Mouse (Mus musculus): ENCODE measurements around the gene Ankrd13a. TPM values are rescaled to one million over a fixed set of nuclear protein-coding genes. Genes with fewer than 3 reads are reported as not detected.

The Ankrd13a gene
- polyA plus RNA-seq, 1 experiment from 2014 or later: 41.0 TPM

GRCm38 (mm10) chr5:114780912-114781311 lies 6.4 kb downstream of the Ankrd13a start:
- Histone ChIP-seq H3K9me3 (replicated peaks) (no peaks in the 10 kb centered on the region), H3K9ac (no peak overlapping the region), H3K36me3 (replicated peaks) (peaks cover 4% of the 10 kb centered on the region), H3K4me2 (no peak overlapping the region), H3K27ac (replicated peaks) (0 out of 2 replicates have a peak overlapping the region, but pooled peaks have one; percentile 45), H3K27me3 (no peaks in the 10 kb centered on the region), H3K4me1 (replicated peaks) (peaks cover 99% of the 10 kb centered on the region), H3K4me3 (replicated peaks) (no peak overlapping the region)
- no peak for ATAC-seq (ENCODE audit: insufficient read depth)
- WGBS (ENCODE audit: insufficient replicate concordance): 47% methylated on average over 7 of the region's 7 CpGs

- Histone ChIP-seq H3K27me3 (no peaks in the 10 kb centered on the region), H3K4me1 (replicated peaks) (peaks cover 79% of the 10 kb centered on the region), H3K4me2 (0 out of 2 replicates have a peak overlapping the region, but pooled peaks have one; percentile 10), H3K9ac (no peak overlapping the region), H3K4me3 (replicated peaks) (no peak overlapping the region), H3K27ac (replicated peaks) (0 out of 2 replicates have a peak overlapping the region, but pooled peaks have one; percentile 70), H3K9me3 (replicated peaks) (no peaks in the 10 kb centered on the region), H3K36me3 (replicated peaks) (peaks cover 24% of the 10 kb centered on the region)
- 38% methylated on average over 9 of the region's 9 CpGs for WGBS (ENCODE audit: insufficient replicate concordance)
- no peak for ATAC-seq (ENCODE audit: insufficient read depth)
These were observed 8.5 kb downstream of the Ankrd13a start for GRCm38 (mm10) chr5:114782991-114783390.

GRCm38 (mm10) chr5:114783405-114784163 lies 9.1 kb downstream of the Ankrd13a start:
- 0 out of 2 replicates have a peak overlapping the region, but pooled peaks have one; percentile 11 for H3K4me2 ChIP-seq
- ATAC-seq (ENCODE audit: insufficient read depth): peak; percentile 9; the same call in 1 of the 2 replicates
- 30% methylated on average over 12 of the region's 12 CpGs for WGBS (ENCODE audit: insufficient replicate concordance)
- peaks cover 73% of the 10 kb centered on the region for H3K4me1 ChIP-seq (replicated peaks)
- 0 out of 2 replicates have a peak overlapping the region, but pooled peaks have one; percentile 15 for H3K9ac ChIP-seq
- H3K4me3 ChIP-seq (replicated peaks): no peak overlapping the region
- no peaks in the 10 kb centered on the region for H3K27me3 ChIP-seq
- H3K36me3 ChIP-seq (replicated peaks): peaks cover 30% of the 10 kb centered on the region
- no peaks in the 10 kb centered on the region for H3K9me3 ChIP-seq (replicated peaks)
- peak overlapping the region; percentile 70 for H3K27ac ChIP-seq (replicated peaks)

GRCm38 (mm10) chr5:114784622-114785165 lies 10.2 kb downstream of the Ankrd13a start:
- H3K4me2 ChIP-seq: peak overlapping the region; percentile 57

DNA sequence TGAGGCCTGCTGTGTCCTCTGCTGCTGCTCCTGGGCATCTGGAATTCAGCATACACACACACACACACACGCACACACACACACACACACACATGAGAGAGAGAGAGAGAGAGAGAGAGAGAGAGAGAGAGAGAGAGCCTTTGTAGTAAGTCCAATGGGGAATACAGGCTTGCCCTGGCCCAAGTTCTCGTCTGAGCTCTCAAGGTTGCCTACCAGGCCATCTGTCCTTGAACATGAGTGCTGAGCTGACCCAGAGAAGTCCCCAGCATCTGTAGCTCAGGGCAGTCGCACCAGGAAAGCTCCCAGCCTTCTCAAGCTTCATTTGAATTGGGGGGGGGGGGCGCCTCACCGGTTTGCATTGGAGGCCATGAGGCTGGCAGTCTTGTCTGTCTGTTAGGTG lies 10.7 kb downstream of the Ankrd13a start:
- Histone ChIP-seq H3K4me2 (peak overlapping the region; percentile 57), H3K4me3 (replicated peaks) (no peak overlapping the region), H3K9me3 (replicated peaks) (no peaks in the 10 kb centered on the region), H3K9ac (0 out of 2 replicates have a peak overlapping the region, but pooled peaks have one; percentile 26), H3K36me3 (replicated peaks) (peaks cover 44% of the 10 kb centered on the region), H3K27me3 (no peaks in the 10 kb centered on the region), H3K4me1 (replicated peaks) (peaks cover 57% of the 10 kb centered on the region), H3K27ac (replicated peaks) (peak overlapping the region; percentile 70)
- no peak for ATAC-seq (ENCODE audit: insufficient read depth)
- WGBS (ENCODE audit: insufficient replicate concordance): 37% methylated on average over 5 of the region's 5 CpGs

More at GRCm38 (mm10) chr5:114784622-114785165, 10.2 kb downstream of the Ankrd13a start:
- 4% methylated on average over 16 of the region's 16 CpGs for WGBS (ENCODE audit: insufficient replicate concordance)
- Histone ChIP-seq H3K27ac (replicated peaks) (peak overlapping the region; percentile 70), H3K27me3 (no peaks in the 10 kb centered on the region), H3K4me3 (replicated peaks) (peak overlapping the region; percentile 9; the same call in 1 of the 2 replicates), H3K9me3 (replicated peaks) (no peaks in the 10 kb centered on the region), H3K9ac (peak overlapping the region; percentile 26; the same call in 1 of the 2 replicates), H3K36me3 (replicated peaks) (peaks cover 41% of the 10 kb centered on the region), H3K4me1 (replicated peaks) (peaks cover 62% of the 10 kb centered on the region)
- ATAC-seq (ENCODE audit: insufficient read depth): peak; percentile 77

GRCm38 (mm10) chr5:114793317-114793716 lies 18.8 kb downstream of the Ankrd13a start:
- 73% methylated on average over 7 of the region's 7 CpGs for WGBS (ENCODE audit: insufficient replicate concordance)
- Histone ChIP-seq H3K36me3 (replicated peaks) (peaks cover 97% of the 10 kb centered on the region), H3K27ac (replicated peaks) (no peak overlapping the region), H3K9ac (no peak overlapping the region), H3K4me3 (replicated peaks) (no peak overlapping the region), H3K4me2 (no peak overlapping the region), H3K4me1 (replicated peaks) (peaks cover 25% of the 10 kb centered on the region), H3K9me3 (replicated peaks) (no peaks in the 10 kb centered on the region), H3K27me3 (no peaks in the 10 kb centered on the region)
- peak; percentile 29; the same call in 1 of the 2 replicates for ATAC-seq (ENCODE audit: insufficient read depth)

- Histone ChIP-seq H3K27me3 (no peaks in the 10 kb centered on the region), H3K36me3 (replicated peaks) (peaks cover 97% of the 10 kb centered on the region), H3K4me1 (replicated peaks) (peaks cover 25% of the 10 kb centered on the region), H3K4me3 (replicated peaks) (no peak overlapping the region), H3K27ac (replicated peaks) (no peak overlapping the region), H3K4me2 (no peak overlapping the region), H3K9ac (no peak overlapping the region; the same call in 1 of the 2 replicates), H3K9me3 (replicated peaks) (no peaks in the 10 kb centered on the region)
- WGBS (ENCODE audit: insufficient replicate concordance): 61% methylated on average over 4 of the region's 4 CpGs
- no peak for ATAC-seq (ENCODE audit: insufficient read depth)
These were observed 20.1 kb downstream of the Ankrd13a start for GRCm38 (mm10) chr5:114794609-114795008.

- no peak overlapping the region for H3K9ac ChIP-seq
- peaks cover 25% of the 10 kb centered on the region for H3K4me1 ChIP-seq (replicated peaks)
- H3K27me3 ChIP-seq: no peaks in the 10 kb centered on the region
- no peak overlapping the region for H3K27ac ChIP-seq (replicated peaks)
- peaks cover 97% of the 10 kb centered on the region for H3K36me3 ChIP-seq (replicated peaks)
- H3K9me3 ChIP-seq (replicated peaks): no peaks in the 10 kb centered on the region
- ATAC-seq (ENCODE audit: insufficient read depth): peak; percentile 41
- WGBS (ENCODE audit: insufficient replicate concordance): 69% methylated on average over 9 of the region's 9 CpGs
- H3K4me2 ChIP-seq: no peak overlapping the region
- no peak overlapping the region for H3K4me3 ChIP-seq (replicated peaks)
These were observed 20.8 kb downstream of the Ankrd13a start for GRCm38 (mm10) chr5:114795231-114795630.

DNA sequence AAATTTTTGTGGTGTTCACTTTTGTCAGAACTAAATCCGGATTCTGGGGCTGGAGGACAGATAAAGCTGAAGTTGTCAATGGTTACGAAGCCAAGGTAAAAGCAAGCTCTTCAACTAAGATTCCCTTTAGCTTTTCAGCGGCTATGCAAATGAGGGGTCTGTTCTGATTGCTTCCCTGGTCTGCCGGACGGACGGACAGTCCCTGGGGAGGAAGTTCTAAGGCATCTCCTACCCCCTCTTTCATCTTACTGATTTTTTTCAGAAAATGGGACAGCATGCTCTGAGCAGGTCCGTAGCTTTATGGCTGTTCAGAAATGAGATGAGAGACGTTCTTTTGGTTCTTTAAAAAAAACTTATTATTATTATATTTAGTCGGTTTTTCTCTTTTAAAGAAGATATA lies 21.2 kb downstream of the Ankrd13a start:
- H3K4me3 ChIP-seq (replicated peaks): no peak overlapping the region
- H3K27ac ChIP-seq (replicated peaks): no peak overlapping the region
- no peak overlapping the region for H3K9ac ChIP-seq
- peaks cover 29% of the 10 kb centered on the region for H3K4me1 ChIP-seq (replicated peaks)
- H3K36me3 ChIP-seq (replicated peaks): peaks cover 97% of the 10 kb centered on the region
- ATAC-seq (ENCODE audit: insufficient read depth): no peak
- H3K4me2 ChIP-seq: no peak overlapping the region
- H3K27me3 ChIP-seq: no peaks in the 10 kb centered on the region
- no peaks in the 10 kb centered on the region for H3K9me3 ChIP-seq (replicated peaks)
- WGBS (ENCODE audit: insufficient replicate concordance): 75% methylated on average over 9 of the region's 9 CpGs

DNA sequence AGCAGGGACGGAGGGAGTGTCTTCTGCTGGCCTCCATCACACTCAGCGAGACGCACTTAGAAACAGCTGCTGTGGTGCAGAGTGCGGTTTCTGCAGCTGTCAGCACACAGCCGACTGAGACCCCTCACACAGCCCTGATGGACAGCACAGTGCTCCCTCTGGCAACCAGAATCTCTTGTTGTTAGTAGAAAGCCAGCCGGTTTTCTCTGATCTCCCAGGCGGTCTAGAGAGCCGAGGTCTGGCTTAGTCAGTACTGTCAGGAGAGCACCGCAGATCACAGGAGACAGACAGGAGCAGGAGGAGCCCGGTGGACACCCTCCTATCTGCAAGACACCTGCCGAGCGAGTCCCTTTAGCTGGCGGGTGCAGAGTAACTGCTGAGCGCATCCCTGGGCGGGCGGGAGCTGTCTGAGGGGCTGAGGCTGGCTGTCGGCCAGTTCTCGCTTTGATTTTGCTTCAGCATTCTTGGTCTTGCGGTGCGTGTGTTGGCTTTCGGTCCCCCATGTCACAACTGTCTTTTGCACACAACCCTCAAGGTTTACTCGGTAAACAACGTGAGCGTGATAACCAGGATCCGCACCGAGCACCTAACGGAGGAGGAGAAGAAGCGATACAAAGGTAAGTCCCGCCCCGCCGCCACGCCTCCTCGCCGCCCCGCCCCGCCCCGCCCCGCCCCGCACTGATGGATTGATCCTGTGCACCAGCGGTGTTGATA lies 22.0 kb downstream of the Ankrd13a start:
- H3K27ac ChIP-seq (replicated peaks): no peak overlapping the region
- H3K4me2 ChIP-seq: peak overlapping the region; percentile 46
- H3K27me3 ChIP-seq: no peaks in the 10 kb centered on the region
- ATAC-seq (ENCODE audit: insufficient read depth): no peak
- peaks cover 97% of the 10 kb centered on the region for H3K36me3 ChIP-seq (replicated peaks)
- H3K9ac ChIP-seq: no peak overlapping the region
- peak overlapping the region; percentile 23; the same call in 1 of the 2 replicates for H3K4me3 ChIP-seq (replicated peaks)
- no peaks in the 10 kb centered on the region for H3K9me3 ChIP-seq (replicated peaks)
- WGBS (ENCODE audit: insufficient replicate concordance): 72% methylated on average over 40 of the region's 40 CpGs
- peaks cover 37% of the 10 kb centered on the region for H3K4me1 ChIP-seq (replicated peaks)

- Histone ChIP-seq H3K4me2 (no peak overlapping the region), H3K4me1 (replicated peaks) (peaks cover 43% of the 10 kb centered on the region), H3K36me3 (replicated peaks) (peaks cover 96% of the 10 kb centered on the region), H3K4me3 (replicated peaks) (no peak overlapping the region), H3K27me3 (no peaks in the 10 kb centered on the region), H3K27ac (replicated peaks) (no peak overlapping the region), H3K9ac (no peak overlapping the region), H3K9me3 (replicated peaks) (no peaks in the 10 kb centered on the region)
- ATAC-seq (ENCODE audit: insufficient read depth): no peak
- 87% methylated on average over 8 of the region's 8 CpGs for WGBS (ENCODE audit: insufficient replicate concordance)
These were observed 22.8 kb downstream of the Ankrd13a start for GRCm38 (mm10) chr5:114797253-114797652.
